Mouse (Mus musculus) intestine, postnatal 0 days (tissue): ENCODE results near the gene Cep152. TPM values are rescaled to one million over a fixed set of nuclear protein-coding genes. Genes with fewer than 3 reads are reported as not detected.

Source experiments
- ATAC-seq: fragments of 200-750 bp; cut with Nextera tagmentation; 2 replicates; pipeline ENCODE4 v1.8.0; 2017; ENCODE audit warnings: mild to moderate bottlenecking, moderate TSS enrichment, moderate library complexity
- H3K27ac ChIP-seq: fragments of 300-500 bp; sonication (generic); 2 replicates; pipeline ENCODE4 v1.5.1; 2014; ENCODE audit warnings: mild to moderate bottlenecking, low read depth, low read length, moderate library complexity
- H3K27me3 ChIP-seq: fragments of 300-500 bp; sonication (generic); replicated peaks from 2 replicates; pipeline ENCODE4 v1.6.1; 2014; ENCODE audit warnings: low read length, mixed read lengths; ENCODE audit not compliant: control insufficient read depth, insufficient read depth
- H3K36me3 ChIP-seq: fragments of 300-500 bp; sonication (generic); 2 replicates; pipeline ENCODE4 v1.6.1; 2014; ENCODE audit warnings: mild to moderate bottlenecking, moderate library complexity; ENCODE audit not compliant: control insufficient read depth, insufficient read depth
- H3K4me1 ChIP-seq: fragments of 300-500 bp; sonication (generic); replicated peaks from 2 replicates; pipeline ENCODE4 v1.6.1; 2014; ENCODE audit warnings: antibody characterized with exemption, low read length, mixed read lengths; ENCODE audit not compliant: control insufficient read depth, insufficient read depth
- H3K4me2 ChIP-seq: fragments of 300-500 bp; sonication (generic); replicated peaks from 2 replicates; pipeline ENCODE4 v1.6.1; 2014; ENCODE audit warnings: low read depth, mild to moderate bottlenecking, moderate library complexity
- H3K4me3 ChIP-seq: fragments of 300-500 bp; sonication (generic); 2 replicates; pipeline ENCODE4 v1.5.1; 2014; ENCODE audit warnings: low read depth, low read length
- H3K9ac ChIP-seq: fragments of 300-500 bp; sonication (generic); 2 replicates; pipeline ENCODE4 v1.6.1; 2014; ENCODE audit warnings: mild to moderate bottlenecking, low read depth, low read length
- H3K9me3 ChIP-seq: fragments of 300-500 bp; sonication (generic); 2 replicates; pipeline ENCODE4 v1.6.1; 2016; ENCODE audit warnings: mixed run types; ENCODE audit not compliant: control insufficient read depth
- CTCF ChIP-seq: sonication (generic); IDR thresholded peaks from 2 replicates; pipeline ENCODE4 v1.5.1; 2016; ENCODE audit warnings: low read depth, mild to moderate bottlenecking, control low read depth, antibody characterized with exemption, moderate library complexity
- WGBS: fragments of 180-500 bp; shearing (Covaris S2); extraction: QIAGEN DNeasy Blood & Tissue Kit; methylation state at CpG from one replicate; pipeline ENCODE4 v1.1.7; 2014; 5-methylcytosine and 5-hydroxymethylcytosine counted together
- polyA plus RNA-seq: library from polyadenylated mRNA; unstranded; fragments of >200 nt; fragmentation: Nextera tagmentation; extraction: Ambion mirVana; gene quantifications from 2 replicates; pipeline ENCODE4 v1.2.1, GENCODE M21; 2015

The Cep152 gene
- polyA plus RNA-seq, 1 experiment from 2014 or later = 0.98 TPM

DNA sequence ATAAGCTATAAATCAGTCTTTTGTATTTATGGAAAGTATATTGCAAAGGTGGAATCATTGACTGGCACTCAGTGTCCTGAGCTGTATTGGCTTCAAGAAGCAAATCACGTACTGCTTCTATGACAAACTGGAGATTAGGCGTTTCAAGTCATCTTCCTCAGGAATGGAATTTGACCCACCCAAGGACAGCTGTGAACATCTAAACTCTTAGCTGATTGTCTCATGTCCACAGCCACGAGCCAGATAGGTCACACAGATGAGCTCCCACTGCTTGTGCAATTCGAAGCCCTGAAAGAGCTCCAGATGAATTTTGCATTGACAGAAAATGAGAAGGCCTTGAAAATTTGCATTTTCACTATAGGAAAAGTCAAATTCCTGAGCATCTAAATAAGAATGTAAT is 47.2 kb downstream of the Cep152 start:
- Histone ChIP-seq H3K27ac (no peak overlapping the region), H3K27me3 (no peaks in the 10 kb centered on the region), H3K4me1 (no peaks in the 10 kb centered on the region), H3K36me3 (peaks cover 49% of the 10 kb centered on the region), H3K9me3 (no peaks in the 10 kb centered on the region), H3K4me3 (no peak overlapping the region), H3K9ac (no peak overlapping the region), H3K4me2 (no peak overlapping the region)
- WGBS = 65% methylated on average over 4 of the region's 4 CpGs
- no peak for TF ChIP-seq CTCF
- ATAC-seq = no peak

DNA sequence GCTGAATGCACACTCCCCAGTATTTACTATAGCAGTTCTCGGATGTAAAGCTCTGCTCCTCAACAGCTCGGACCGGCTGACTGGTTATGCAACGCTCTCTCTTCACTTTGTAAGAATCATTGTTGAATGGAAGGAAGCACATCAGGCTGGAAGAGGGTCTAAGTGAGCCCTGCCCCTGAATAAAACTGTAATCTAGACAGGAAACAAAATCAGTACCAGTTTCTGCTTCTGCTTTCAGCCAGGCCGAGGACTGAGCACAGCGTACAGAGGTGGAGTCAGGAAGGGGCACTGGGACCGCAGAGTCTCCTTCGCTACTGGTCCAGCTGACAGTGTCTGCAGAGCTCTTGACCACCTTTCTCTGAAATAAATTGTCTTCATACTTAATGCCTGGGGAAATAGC is 48.4 kb downstream of the Cep152 start:
- no peaks in the 10 kb centered on the region for H3K9me3 ChIP-seq
- H3K36me3 ChIP-seq = peaks cover 48% of the 10 kb centered on the region
- no peak for ATAC-seq
- no peak for TF ChIP-seq CTCF
- no peak overlapping the region for H3K4me3 ChIP-seq
- no peak overlapping the region for H3K27ac ChIP-seq
- H3K4me1 ChIP-seq = no peaks in the 10 kb centered on the region
- H3K4me2 ChIP-seq = no peak overlapping the region
- no peak overlapping the region for H3K9ac ChIP-seq
- 84% methylated on average over 8 of the region's 8 CpGs for WGBS
- H3K27me3 ChIP-seq = no peaks in the 10 kb centered on the region

DNA sequence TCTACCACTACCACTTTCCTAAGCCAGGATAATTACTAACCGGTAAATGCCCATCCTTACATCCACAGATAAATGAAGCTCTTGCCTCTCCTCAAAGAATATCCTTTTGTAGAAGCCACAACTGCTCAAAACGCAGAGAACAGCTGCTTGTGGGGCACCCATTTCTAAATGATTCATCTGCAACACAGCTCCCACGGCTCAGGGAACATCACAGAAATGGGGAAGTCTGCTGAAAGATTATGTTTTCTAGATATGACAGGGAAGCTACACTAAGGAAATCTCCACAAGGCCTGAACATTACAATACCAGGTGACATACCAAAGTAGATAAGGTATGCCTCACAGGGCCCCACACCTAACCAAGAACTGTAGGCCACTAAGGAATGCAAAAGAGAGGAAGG is 49.1 kb downstream of the Cep152 start:
- WGBS = 85% methylated on average over 3 of the region's 3 CpGs
- Histone ChIP-seq H3K27me3 (no peaks in the 10 kb centered on the region), H3K9me3 (no peaks in the 10 kb centered on the region), H3K27ac (no peak overlapping the region), H3K4me2 (no peak overlapping the region), H3K4me3 (no peak overlapping the region), H3K4me1 (no peaks in the 10 kb centered on the region), H3K9ac (no peak overlapping the region), H3K36me3 (peaks cover 48% of the 10 kb centered on the region)
- no peak for ATAC-seq
- TF ChIP-seq CTCF = no peak

DNA sequence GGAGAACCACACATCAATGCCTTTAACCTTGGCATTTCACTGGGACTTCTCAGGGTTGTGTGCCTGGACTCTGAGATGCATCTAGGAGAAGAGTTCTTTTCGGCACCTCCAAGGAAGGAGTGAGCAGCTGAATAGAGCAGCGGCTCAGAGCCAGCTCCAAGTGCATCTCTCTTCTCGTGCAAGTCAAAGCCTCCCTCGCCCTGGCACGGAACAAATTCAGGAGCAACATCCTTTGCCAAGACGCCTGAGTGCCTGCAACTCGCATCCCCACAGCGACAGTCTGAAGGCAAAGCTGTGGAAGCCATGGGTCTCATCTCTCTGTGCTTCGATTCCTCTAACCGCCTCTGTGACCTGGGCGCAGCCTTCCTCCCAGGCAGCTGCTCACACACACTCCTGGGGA is 61.0 kb downstream of the Cep152 start:
- 94% methylated on average over 11 of the region's 11 CpGs for WGBS

DNA sequence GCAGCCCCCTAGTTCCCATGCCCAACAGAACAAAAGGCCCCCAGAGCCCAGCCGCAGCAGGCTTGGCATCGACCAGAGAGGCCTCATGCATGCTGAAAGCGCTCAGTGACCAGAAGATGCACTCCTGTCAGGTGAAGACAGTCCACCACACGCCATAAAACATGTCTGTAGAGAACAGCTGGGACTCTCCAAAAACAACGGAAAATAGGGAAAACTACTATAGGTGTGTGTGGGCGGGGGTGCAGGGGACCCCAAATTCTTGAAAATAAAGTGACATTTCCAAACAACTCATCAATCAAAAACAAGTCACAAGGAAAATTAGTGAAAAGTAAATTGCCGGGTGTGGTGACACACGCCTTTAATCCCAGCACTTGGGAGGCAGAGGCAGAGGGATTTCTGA is 62.5 kb downstream of the Cep152 start:
- WGBS = 94% methylated on average over 8 of the region's 8 CpGs
- ATAC-seq = no peak
- Histone ChIP-seq H3K36me3 (peaks cover 24% of the 10 kb centered on the region), H3K4me2 (no peak overlapping the region), H3K9me3 (no peaks in the 10 kb centered on the region), H3K9ac (no peak overlapping the region), H3K4me3 (no peak overlapping the region), H3K4me1 (no peaks in the 10 kb centered on the region), H3K27me3 (no peaks in the 10 kb centered on the region), H3K27ac (no peak overlapping the region)
- TF ChIP-seq CTCF = no peak

More for the DNA sequence above, 61.0 kb downstream of the Cep152 start:
- peaks cover 28% of the 10 kb centered on the region for H3K36me3 ChIP-seq
- H3K4me3 ChIP-seq = no peak overlapping the region
- H3K4me2 ChIP-seq = no peak overlapping the region
- no peak for TF ChIP-seq CTCF
- H3K9me3 ChIP-seq = no peaks in the 10 kb centered on the region
- no peaks in the 10 kb centered on the region for H3K4me1 ChIP-seq
- no peak overlapping the region for H3K9ac ChIP-seq
- H3K27me3 ChIP-seq = no peaks in the 10 kb centered on the region
- H3K27ac ChIP-seq = no peak overlapping the region
- ATAC-seq = no peak

DNA sequence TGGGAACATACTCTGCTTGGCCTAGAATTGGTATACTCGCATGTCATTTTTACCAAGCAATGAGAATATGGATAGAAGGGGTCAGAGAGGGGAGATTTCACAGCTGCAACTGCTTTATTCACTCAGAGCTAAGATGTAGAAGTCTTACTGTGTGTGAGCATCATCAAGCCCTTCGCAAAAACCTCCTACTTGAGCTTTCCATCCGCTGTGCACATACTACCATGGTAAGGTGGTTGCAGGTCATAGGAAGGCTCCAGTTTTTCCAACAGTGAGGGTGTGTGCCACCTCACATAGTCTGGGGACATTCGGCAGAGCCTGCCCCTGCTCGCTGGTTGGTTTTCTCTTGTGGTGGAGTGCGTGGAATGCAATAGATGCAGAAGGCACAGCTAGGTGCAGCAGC is 64.9 kb downstream of the Cep152 start:
- WGBS = 91% methylated on average over 6 of the region's 6 CpGs
- ATAC-seq = no peak
- peaks cover 6% of the 10 kb centered on the region; the same call in 1 of the 2 replicates for H3K36me3 ChIP-seq
- no peak for TF ChIP-seq CTCF
- no peak overlapping the region for H3K4me2 ChIP-seq
- no peak overlapping the region for H3K27ac ChIP-seq
- no peaks in the 10 kb centered on the region for H3K9me3 ChIP-seq
- no peak overlapping the region for H3K9ac ChIP-seq
- H3K27me3 ChIP-seq = no peaks in the 10 kb centered on the region
- H3K4me3 ChIP-seq = no peak overlapping the region
- no peaks in the 10 kb centered on the region for H3K4me1 ChIP-seq
